Mouse (Mus musculus) hindbrain, embryonic 10.5 days (tissue): ENCODE results near the gene Olfr1129. TPM values are rescaled to one million over a fixed set of nuclear protein-coding genes. Genes with fewer than 3 reads are reported as not detected.
"Not testable (repeated sequence)": the region's sequence is repeated elsewhere in the genome, so short reads cannot be mapped to it uniquely, and the experiment has no call there.

Experiments used
- DNase-seq: peaks from one replicate; pipeline ENCODE4 v3.0.0-alpha.2; 2017; ENCODE audit warnings: low spot score
- H3K27ac ChIP-seq: fragments of 300-500 bp; sonication (generic); 2 replicates; pipeline ENCODE4 v1.5.1; 2016; ENCODE audit warnings: mild to moderate bottlenecking, moderate library complexity
- H3K27me3 ChIP-seq: fragments of 300-500 bp; sonication (generic); 2 replicates; pipeline ENCODE4 v1.6.1; 2016; ENCODE audit warnings: mild to moderate bottlenecking; ENCODE audit not compliant: poor library complexity, insufficient read depth, severe bottlenecking
- H3K36me3 ChIP-seq: fragments of 300-500 bp; sonication (generic); 2 replicates; pipeline ENCODE4 v1.6.1; 2016; ENCODE audit warnings: mild to moderate bottlenecking, moderate library complexity
- H3K4me1 ChIP-seq: fragments of 300-500 bp; sonication (generic); replicated peaks from 2 replicates; pipeline ENCODE4 v1.6.1; 2016; ENCODE audit warnings: mild to moderate bottlenecking
- H3K4me3 ChIP-seq: fragments of 300-500 bp; sonication (generic); 2 replicates; pipeline ENCODE4 v1.5.1; 2016; ENCODE audit warnings: mild to moderate bottlenecking, moderate library complexity
- H3K9me3 ChIP-seq: fragments of 300-500 bp; sonication (generic); 2 replicates; pipeline ENCODE4 v1.6.1; 2016; ENCODE audit warnings: mild to moderate bottlenecking, moderate library complexity
- WGBS: fragments of 180-500 bp; shearing (Covaris S2); methylation state at CpG from one replicate; pipeline ENCODE4 v1.1.7; 2016; 5-methylcytosine and 5-hydroxymethylcytosine counted together
- polyA plus RNA-seq: library from polyadenylated mRNA; unstranded; fragments of >200 nt; fragmentation: Nextera tagmentation; extraction: Ambion mirVana; gene quantifications from 2 replicates; pipeline ENCODE4 v1.2.1, GENCODE M21; 2016

The Olfr1129 gene
- not detected in 2 replicates for polyA plus RNA-seq

GRCm38 (mm10) chr2:87573602-87574001 lies at the start of gene Olfr1129:
Olfr1129 (plus strand) TSS chr2:87573902.
- not testable (repeated sequence) for H3K4me3 ChIP-seq, H3K4me1 ChIP-seq, H3K27me3 ChIP-seq, H3K36me3 ChIP-seq, H3K9me3 ChIP-seq, H3K27ac ChIP-seq, DNase-seq
- WGBS = 80% methylated on average over 1 of the region's 1 CpGs

- peak; percentile 21 for DNase-seq
- H3K4me1 ChIP-seq, H3K27ac ChIP-seq, H3K36me3 ChIP-seq, H3K27me3 ChIP-seq, H3K9me3 ChIP-seq: not testable (repeated sequence)
- 34% methylated on average over 39 of the region's 39 CpGs for WGBS
- peak overlapping the region; percentile 28 for H3K4me3 ChIP-seq
Measured at GRCm38 (mm10) chr2:87525899-87526616, 47.6 kb upstream of the Olfr1129 start.

- no peaks in the 10 kb centered on the region for H3K27me3 ChIP-seq
- no peaks in the 10 kb centered on the region for H3K36me3 ChIP-seq
- no peak for DNase-seq
- H3K27ac ChIP-seq = no peak within 1 kb of the TSS
- H3K4me1 ChIP-seq = no peaks in the 10 kb centered on the region
- no peaks in the 10 kb centered on the region for H3K9me3 ChIP-seq
- no peak within 1 kb of the TSS for H3K4me3 ChIP-seq
Measured at GRCm38 (mm10) chr2:87531496-87531895, 42.2 kb upstream of the Olfr1129 start, which contains the start of gene Olfr153. Olfr153 (plus strand) TSS chr2:87531796.

GRCm38 (mm10) chr2:87534826-87535225 lies 38.9 kb upstream of the Olfr1129 start:
- Histone ChIP-seq H3K4me1 (no peaks in the 10 kb centered on the region), H3K27ac (no peak overlapping the region), H3K9me3 (no peaks in the 10 kb centered on the region), H3K27me3 (no peaks in the 10 kb centered on the region), H3K4me3 (no peak overlapping the region), H3K36me3 (no peaks in the 10 kb centered on the region)
- DNase-seq = no peak
- 61% methylated on average over 2 of the region's 2 CpGs for WGBS

GRCm38 (mm10) chr2:87545442-87545841 lies 28.3 kb upstream of the Olfr1129 start, which contains the start of gene Olfr1128:
Olfr1128 (minus strand) TSS chr2:87545542.
- no peaks in the 10 kb centered on the region for H3K36me3 ChIP-seq
- no peaks in the 10 kb centered on the region for H3K4me1 ChIP-seq
- H3K27ac ChIP-seq = no peak within 1 kb of the TSS
- WGBS = 92% methylated on average over 1 of the region's 1 CpGs
- no peak for DNase-seq
- no peaks in the 10 kb centered on the region for H3K9me3 ChIP-seq
- no peak within 1 kb of the TSS for H3K4me3 ChIP-seq
- H3K27me3 ChIP-seq = no peaks in the 10 kb centered on the region

GRCm38 (mm10) chr2:87605912-87606311 lies 32.2 kb downstream of the Olfr1129 start, which contains the start of gene Olfr1130:
Olfr1130 (plus strand) TSS chr2:87606212.
- DNase-seq, H3K27me3 ChIP-seq, H3K9me3 ChIP-seq, H3K27ac ChIP-seq, H3K4me3 ChIP-seq, H3K36me3 ChIP-seq, H3K4me1 ChIP-seq: not testable (repeated sequence)

GRCm38 (mm10) chr2:87626804-87627203 lies 53.1 kb downstream of the Olfr1129 start, which contains the start of gene Olfr1131:
Olfr1131 (plus strand) TSS chr2:87627104.
- H3K4me1 ChIP-seq = no peaks in the 10 kb centered on the region
- DNase-seq = no peak
- no peak within 1 kb of the TSS for H3K4me3 ChIP-seq
- H3K36me3 ChIP-seq = no peaks in the 10 kb centered on the region
- H3K27ac ChIP-seq = no peak within 1 kb of the TSS
- H3K9me3 ChIP-seq = 0 out of 2 replicates have a peak, but pooled peaks cover 2% of the 10 kb centered on the region
- WGBS = 73% methylated on average over 3 of the region's 3 CpGs
- H3K27me3 ChIP-seq = no peaks in the 10 kb centered on the region

Other genes with a start within 250 kb of the Olfr1129 start
- not detected in 2 replicates for gene Olfr1120, start 219.1 kb upstream of the Olfr1129 start, polyA plus RNA-seq
- not detected in 2 replicates for gene Olfr1121, start 204.0 kb upstream of the Olfr1129 start, polyA plus RNA-seq
- gene Olfr1122, start 188.1 kb upstream of the Olfr1129 start, polyA plus RNA-seq = not detected in 2 replicates
- gene Olfr1123, start 157.3 kb upstream of the Olfr1129 start, polyA plus RNA-seq = not detected in 2 replicates
- 0.07 and 0.10 TPM in 2 replicates for gene Olfr1124, start 143.6 kb upstream of the Olfr1129 start, polyA plus RNA-seq
- not detected in 2 replicates for gene Olfr1126, start 119.9 kb upstream of the Olfr1129 start, polyA plus RNA-seq
- gene Pramel7, start 76.8 kb upstream of the Olfr1129 start, polyA plus RNA-seq = not detected in 2 replicates
- gene Pramel6, start 67.3 kb upstream of the Olfr1129 start, polyA plus RNA-seq = not detected in 2 replicates
- gene Olfr153, start 42.1 kb upstream of the Olfr1129 start, polyA plus RNA-seq = not detected in 2 replicates
- not detected in 2 replicates for gene Olfr1128, start 28.4 kb upstream of the Olfr1129 start, polyA plus RNA-seq
- gene Olfr1130, start 32.3 kb downstream of the Olfr1129 start, polyA plus RNA-seq = not detected in 2 replicates
- not detected in 2 replicates for gene Olfr1131, start 53.2 kb downstream of the Olfr1129 start, polyA plus RNA-seq
- gene Olfr1132, start 63.6 kb downstream of the Olfr1129 start, polyA plus RNA-seq = not detected in 2 replicates
- gene Olfr1133, start 73.5 kb downstream of the Olfr1129 start, polyA plus RNA-seq = not detected in 2 replicates
- not detected in 2 replicates for gene Olfr1134, start 84.6 kb downstream of the Olfr1129 start, polyA plus RNA-seq
- not detected in 2 replicates for gene Olfr1135, start 99.8 kb downstream of the Olfr1129 start, polyA plus RNA-seq
- gene Olfr1136, start 120.0 kb downstream of the Olfr1129 start, polyA plus RNA-seq = not detected in 2 replicates
- gene Olfr1137, start 139.3 kb downstream of the Olfr1129 start, polyA plus RNA-seq = not detected in 2 replicates
- not detected in 2 replicates for gene Olfr1138, start 166.1 kb downstream of the Olfr1129 start, polyA plus RNA-seq
- not detected in 2 replicates for gene Olfr1140, start 169.8 kb downstream of the Olfr1129 start, polyA plus RNA-seq
- not detected in 2 replicates for gene Olfr1141, start 180.1 kb downstream of the Olfr1129 start, polyA plus RNA-seq
- not detected in 2 replicates for gene Olfr152, start 205.6 kb downstream of the Olfr1129 start, polyA plus RNA-seq
- gene Olfr1143, start 226.7 kb downstream of the Olfr1129 start, polyA plus RNA-seq = not detected in 2 replicates
- not detected in 2 replicates for gene Olfr1145, start 235.9 kb downstream of the Olfr1129 start, polyA plus RNA-seq